Mouse (Mus musculus) ES-Bruce4 (cell line): ENCODE results near the gene Defa2.
"Not testable (repeated sequence)": the region's sequence is repeated elsewhere in the genome, so short reads cannot be mapped to it uniquely, and the experiment has no call there.

ENCODE experiments used
- CTCF ChIP-seq: IDR thresholded peaks from one replicate; pipeline ENCODE4 v1.8.1; 2011; ENCODE audit warnings: low read depth, low read length
- POLR2A ChIP-seq: IDR thresholded peaks from one replicate; pipeline ENCODE4 v1.8.1; 2011; ENCODE audit warnings: low read length; ENCODE audit not compliant: insufficient read depth

DNA sequence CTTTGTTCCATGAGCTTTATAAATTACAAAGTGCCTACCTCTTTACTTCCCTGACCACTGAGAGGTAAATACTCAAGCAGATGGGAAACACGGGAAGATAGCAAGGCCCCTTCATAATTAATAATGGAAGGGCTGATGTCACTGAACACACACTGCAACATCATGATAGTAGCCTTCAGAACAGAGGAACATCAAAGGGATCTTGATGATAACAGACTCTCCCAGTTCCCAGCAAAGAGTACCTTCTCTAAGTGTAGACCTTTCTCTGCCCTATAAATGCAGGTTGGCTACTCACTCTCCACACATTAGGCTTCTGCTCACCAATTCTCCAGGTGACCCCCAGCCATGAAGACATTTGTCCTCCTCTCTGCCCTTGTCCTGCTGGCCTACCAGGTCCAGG, 48.8 kb downstream of the Defa2 start, which contains the start of gene Defa36:
- TF ChIP-seq CTCF, POLR2A: not testable (repeated sequence)
